Mouse (Mus musculus): ENCODE measurements around the gene Pabpn1l. TPM values are rescaled to one million over a fixed set of nuclear protein-coding genes. Genes with fewer than 3 reads are reported as not detected.

The Pabpn1l gene
- not detected in 2 replicates for polyA plus RNA-seq (2015; fragmentation: Nextera tagmentation; extraction: Ambion mirVana)

- WGBS = 62% methylated on average over 6 of the region's 6 CpGs
- no peak for ATAC-seq (replicated peaks)
- H3K4me3 ChIP-seq = no peak within 1 kb of the TSS
- H3K27ac ChIP-seq = no peak within 1 kb of the TSS
- no peaks in the 10 kb centered on the region for H3K27me3 ChIP-seq (replicated peaks)
- H3K9me3 ChIP-seq = no peaks in the 10 kb centered on the region
- no peaks in the 10 kb centered on the region for H3K36me3 ChIP-seq (replicated peaks)
- H3K9ac ChIP-seq = no peak within 1 kb of the TSS
- no peak within 1 kb of the TSS for H3K4me2 ChIP-seq
- peaks cover 5% of the 10 kb centered on the region for H3K4me1 ChIP-seq
These were observed at the start of gene Pabpn1l for GRCm38 (mm10) chr8:122622727-122623126. Gene Pabpn1l (minus strand): TSS chr8:122622739.

- peaks cover 83% of the 10 kb centered on the region for H3K4me1 ChIP-seq
- H3K36me3 ChIP-seq (replicated peaks) = no peaks in the 10 kb centered on the region
- no peak overlapping the region for H3K9ac ChIP-seq
- no peak overlapping the region for H3K4me3 ChIP-seq
- H3K4me2 ChIP-seq = no peak overlapping the region
- WGBS = 69% methylated on average over 6 of the region's 6 CpGs
- no peaks in the 10 kb centered on the region for H3K27me3 ChIP-seq (replicated peaks)
- no peak overlapping the region for H3K27ac ChIP-seq
- ATAC-seq (replicated peaks) = no peak
- H3K9me3 ChIP-seq = no peaks in the 10 kb centered on the region
These were observed 49.4 kb upstream of the Pabpn1l start for GRCm38 (mm10) chr8:122671894-122672293.

GRCm38 (mm10) chr8:122670718-122671117, 48.2 kb upstream of the Pabpn1l start:
- Histone ChIP-seq H3K4me1 (peaks cover 82% of the 10 kb centered on the region), H3K9ac (no peak overlapping the region), H3K4me2 (no peak overlapping the region)

GRCm38 (mm10) chr8:122670001-122670400, 47.5 kb upstream of the Pabpn1l start:
- Histone ChIP-seq H3K36me3 (replicated peaks) (no peaks in the 10 kb centered on the region), H3K4me3 (no peak overlapping the region), H3K4me1 (peaks cover 82% of the 10 kb centered on the region), H3K9me3 (no peaks in the 10 kb centered on the region), H3K4me2 (peak overlapping the region; percentile 6; the same call in 1 of the 2 replicates), H3K27ac (no peak overlapping the region), H3K27me3 (replicated peaks) (no peaks in the 10 kb centered on the region), H3K9ac (no peak overlapping the region)
- 19% methylated on average over 11 of the region's 11 CpGs for WGBS
- ATAC-seq (replicated peaks) = no peak

More at GRCm38 (mm10) chr8:122670718-122671117, 48.2 kb upstream of the Pabpn1l start:
- WGBS = 43% methylated on average over 3 of the region's 3 CpGs
- Histone ChIP-seq H3K9me3 (no peaks in the 10 kb centered on the region), H3K36me3 (replicated peaks) (no peaks in the 10 kb centered on the region), H3K27ac (no peak overlapping the region), H3K27me3 (replicated peaks) (no peaks in the 10 kb centered on the region), H3K4me3 (no peak overlapping the region)
- no peak for ATAC-seq (replicated peaks)

- Histone ChIP-seq H3K27me3 (replicated peaks) (no peaks in the 10 kb centered on the region), H3K4me3 (no peak overlapping the region), H3K27ac (no peak overlapping the region), H3K4me1 (peaks cover 81% of the 10 kb centered on the region), H3K36me3 (replicated peaks) (no peaks in the 10 kb centered on the region), H3K4me2 (no peak overlapping the region), H3K9ac (no peak overlapping the region), H3K9me3 (no peaks in the 10 kb centered on the region)
- ATAC-seq (replicated peaks) = no peak
- 15% methylated on average over 5 of the region's 5 CpGs for WGBS
These were observed 46.8 kb upstream of the Pabpn1l start for GRCm38 (mm10) chr8:122669370-122669769.

- Histone ChIP-seq H3K4me1 (peaks cover 77% of the 10 kb centered on the region), H3K9me3 (no peaks in the 10 kb centered on the region), H3K27ac (no peak overlapping the region), H3K9ac (no peak overlapping the region), H3K36me3 (replicated peaks) (no peaks in the 10 kb centered on the region), H3K27me3 (replicated peaks) (no peaks in the 10 kb centered on the region), H3K4me3 (no peak overlapping the region), H3K4me2 (no peak overlapping the region)
- 69% methylated on average over 11 of the region's 11 CpGs for WGBS
- no peak for ATAC-seq (replicated peaks)
These were observed 45.3 kb upstream of the Pabpn1l start for GRCm38 (mm10) chr8:122667854-122668253.

GRCm38 (mm10) chr8:122666827-122667226, 44.3 kb upstream of the Pabpn1l start:
- peaks cover 72% of the 10 kb centered on the region for H3K4me1 ChIP-seq
- peak overlapping the region; percentile 7; the same call in 1 of the 2 replicates for H3K4me2 ChIP-seq
- WGBS = 57% methylated on average over 12 of the region's 12 CpGs
- no peak for ATAC-seq (replicated peaks)
- H3K9ac ChIP-seq = no peak overlapping the region
- H3K4me3 ChIP-seq = no peak overlapping the region
- no peaks in the 10 kb centered on the region for H3K36me3 ChIP-seq (replicated peaks)
- no peaks in the 10 kb centered on the region for H3K9me3 ChIP-seq
- H3K27me3 ChIP-seq (replicated peaks) = no peaks in the 10 kb centered on the region
- peak overlapping the region; percentile 61 for H3K27ac ChIP-seq

GRCm38 (mm10) chr8:122666338-122666764, 43.8 kb upstream of the Pabpn1l start:
- Histone ChIP-seq H3K9me3 (no peaks in the 10 kb centered on the region), H3K9ac (no peak overlapping the region), H3K27me3 (replicated peaks) (no peaks in the 10 kb centered on the region), H3K27ac (peak overlapping the region; percentile 61), H3K36me3 (replicated peaks) (no peaks in the 10 kb centered on the region), H3K4me1 (peaks cover 71% of the 10 kb centered on the region), H3K4me2 (peak overlapping the region; percentile 7; the same call in 1 of the 2 replicates), H3K4me3 (no peak overlapping the region)
- 0 out of 2 replicates have a peak, but pooled peaks have one; percentile 21 for ATAC-seq (replicated peaks)
- 43% methylated on average over 9 of the region's 9 CpGs for WGBS

GRCm38 (mm10) chr8:122665667-122666316, 43.3 kb upstream of the Pabpn1l start:
- Histone ChIP-seq H3K4me2 (peak overlapping the region; percentile 13; the same call in 1 of the 2 replicates), H3K9me3 (no peaks in the 10 kb centered on the region), H3K4me3 (no peak overlapping the region), H3K4me1 (peaks cover 71% of the 10 kb centered on the region), H3K36me3 (replicated peaks) (no peaks in the 10 kb centered on the region), H3K27me3 (replicated peaks) (no peaks in the 10 kb centered on the region), H3K9ac (no peak overlapping the region), H3K27ac (peak overlapping the region; percentile 40; the same call in 1 of the 2 replicates)
- WGBS = 50% methylated on average over 13 of the region's 14 CpGs
- ATAC-seq (replicated peaks) = peak; percentile 54

- H3K9me3 ChIP-seq = no peaks in the 10 kb centered on the region
- H3K27me3 ChIP-seq (replicated peaks) = no peaks in the 10 kb centered on the region
- no peak overlapping the region for H3K4me3 ChIP-seq
- peaks cover 65% of the 10 kb centered on the region for H3K4me1 ChIP-seq
- no peak overlapping the region for H3K4me2 ChIP-seq
- no peak overlapping the region for H3K9ac ChIP-seq
- H3K36me3 ChIP-seq (replicated peaks) = no peaks in the 10 kb centered on the region
- peak overlapping the region; percentile 40 for H3K27ac ChIP-seq
- peak; percentile 44; the same call in 1 of the 2 replicates for ATAC-seq (replicated peaks)
- 53% methylated on average over 8 of the region's 8 CpGs for WGBS
These were observed 42.7 kb upstream of the Pabpn1l start for GRCm38 (mm10) chr8:122665221-122665620.

- ATAC-seq (replicated peaks) = no peak
- Histone ChIP-seq H3K9ac (no peak overlapping the region), H3K27ac (no peak overlapping the region), H3K27me3 (replicated peaks) (no peaks in the 10 kb centered on the region), H3K9me3 (no peaks in the 10 kb centered on the region), H3K4me2 (no peak overlapping the region), H3K4me3 (no peak overlapping the region), H3K36me3 (replicated peaks) (no peaks in the 10 kb centered on the region), H3K4me1 (peaks cover 57% of the 10 kb centered on the region)
- WGBS = 70% methylated on average over 5 of the region's 5 CpGs
These were observed 41.1 kb upstream of the Pabpn1l start for GRCm38 (mm10) chr8:122663670-122664069.

- no peak overlapping the region for H3K4me3 ChIP-seq
- H3K36me3 ChIP-seq (replicated peaks) = no peaks in the 10 kb centered on the region
- no peak overlapping the region for H3K27ac ChIP-seq
- peaks cover 57% of the 10 kb centered on the region for H3K4me1 ChIP-seq
- no peaks in the 10 kb centered on the region for H3K27me3 ChIP-seq (replicated peaks)
- no peak for ATAC-seq (replicated peaks)
- WGBS = 82% methylated on average over 3 of the region's 3 CpGs
- H3K9ac ChIP-seq = no peak overlapping the region
- no peak overlapping the region for H3K4me2 ChIP-seq
- no peaks in the 10 kb centered on the region for H3K9me3 ChIP-seq
These were observed 40.6 kb upstream of the Pabpn1l start for GRCm38 (mm10) chr8:122663106-122663505.

GRCm38 (mm10) chr8:122661894-122662293, 39.4 kb upstream of the Pabpn1l start:
- no peak for ATAC-seq (replicated peaks)
- Histone ChIP-seq H3K27me3 (replicated peaks) (no peaks in the 10 kb centered on the region), H3K9me3 (no peaks in the 10 kb centered on the region), H3K4me1 (peaks cover 50% of the 10 kb centered on the region), H3K4me3 (no peak overlapping the region), H3K36me3 (replicated peaks) (no peaks in the 10 kb centered on the region), H3K9ac (no peak overlapping the region), H3K27ac (no peak overlapping the region), H3K4me2 (no peak overlapping the region)
- 85% methylated on average over 2 of the region's 2 CpGs for WGBS
